Mouse (Mus musculus) adrenal gland, postnatal 4 days (tissue): Measurements from ENCODE around the gene Ccr10. TPM values are rescaled to one million over a fixed set of nuclear protein-coding genes. Genes with fewer than 3 reads are reported as not detected.
A peak's percentile ranks its signal among the peaks of the same experiment; 100 is the strongest.
"Not testable (repeated sequence)": the region's sequence is repeated elsewhere in the genome, so short reads cannot be mapped to it uniquely, and the experiment has no call there.

Experiments used
- DNase-seq, 2 experiments: peaks; one replicate each; pipeline ENCODE4 v3.0.0; 2021 to 2022; ENCODE audit warnings: low spot score in 2 of 2, mixed read lengths in 2 of 2
- total RNA-seq, 2 experiments: library from RNA; stranded (reverse); gene quantifications; 2 replicates each; pipeline ENCODE4 v1.2.3; 2021

Gene Ccr10
- total RNA-seq, 2 experiments from 2014 or later: 0.22 TPM; not detected in 1

DNA sequence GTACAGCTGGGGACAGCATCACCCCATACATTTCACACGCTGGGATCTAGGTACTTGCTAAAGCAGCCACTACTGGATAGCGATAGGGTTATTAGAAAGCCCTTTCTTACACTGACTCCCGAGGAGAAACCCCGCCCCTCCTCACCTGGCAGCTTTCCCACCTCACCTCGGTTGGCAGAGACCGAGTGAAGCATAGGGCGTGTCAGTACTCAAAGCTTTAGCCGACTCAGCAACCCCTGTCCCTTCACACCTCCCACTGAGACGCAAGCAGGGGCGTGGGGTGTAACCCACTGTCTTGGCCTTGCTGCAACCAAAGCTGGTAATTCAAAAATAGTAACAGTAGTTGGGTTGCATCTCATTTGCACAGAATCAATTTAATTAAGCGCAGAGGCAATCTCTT, 2.1 kb downstream of the Ccr10 start:
- no peak for DNase-seq

- no peak for DNase-seq
Measured at GRCm38 (mm10) chr11:101172434-101172815, 2.8 kb downstream of the Ccr10 start.

DNA sequence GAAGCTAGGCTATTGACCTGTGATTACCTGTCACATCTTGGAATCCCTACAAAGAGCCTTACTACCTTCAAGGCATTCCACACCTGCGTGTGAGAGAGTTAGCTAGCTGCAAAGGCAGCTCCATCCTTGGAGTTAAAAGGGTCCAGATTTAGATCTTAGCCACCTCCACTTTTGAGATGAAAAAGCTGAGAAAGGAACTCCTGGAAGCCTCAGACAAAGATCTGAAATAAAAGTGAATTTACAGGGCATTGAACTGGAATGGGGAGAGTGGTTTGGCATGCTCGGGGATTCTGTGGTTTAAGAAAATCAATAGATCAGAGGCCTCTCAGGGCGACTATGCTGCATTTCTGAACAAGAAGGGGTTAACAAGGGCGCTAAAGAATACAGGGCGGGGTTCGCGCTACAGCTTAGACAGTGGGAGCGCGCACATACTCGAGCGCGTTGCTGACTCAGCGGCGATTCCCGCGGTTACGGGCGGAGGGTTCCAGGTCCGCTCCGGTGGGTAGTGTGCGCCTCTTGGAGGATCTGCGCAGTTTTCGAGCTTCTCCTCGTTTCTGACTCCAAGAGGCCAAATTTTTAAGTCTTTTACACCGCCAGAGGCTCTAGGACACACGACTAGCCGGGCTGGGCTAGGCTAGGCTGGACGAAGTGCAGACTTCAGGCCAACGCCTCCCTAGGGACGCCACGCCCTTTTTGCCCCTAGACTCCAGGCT, 3.4 kb downstream of the Ccr10 start:
- DNase-seq: no peak

- DNase-seq: peak; percentile 73 to 88
Measured at GRCm38 (mm10) chr11:101170811-101171610, 4.2 kb downstream of the Ccr10 start, which contains the start of gene Plekhh3. Gene Plekhh3 (minus strand): TSS chr11:101171351.

DNA sequence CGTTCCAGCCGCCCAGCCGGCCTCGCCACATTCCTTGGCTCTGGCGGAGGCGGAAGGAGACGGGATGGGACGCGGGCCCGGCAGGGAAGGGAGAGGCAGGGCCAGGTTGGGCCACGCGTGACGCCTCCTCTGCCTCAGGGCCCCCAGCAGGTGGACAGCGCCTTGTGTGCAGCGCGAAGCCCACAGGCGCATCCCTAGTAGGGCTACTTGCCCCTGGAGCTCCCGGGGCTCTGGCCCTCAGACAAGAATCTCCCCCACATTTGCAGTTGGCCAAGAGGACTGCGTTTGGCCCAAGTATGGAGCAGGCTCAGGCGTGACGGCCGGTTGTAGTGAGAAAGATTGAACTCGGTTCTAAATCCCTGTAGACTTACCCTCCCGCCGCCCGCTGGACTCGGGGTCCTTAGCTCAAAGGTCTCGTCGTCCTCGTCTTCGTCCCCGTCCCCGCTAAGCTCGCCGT, 4.9 kb downstream of the Ccr10 start, which contains the start of gene Cntnap1:
TSS of gene Cntnap1 (plus strand) at position 170 of the 457 bp plus-strand sequence.
- no peak for DNase-seq

- no peak for DNase-seq
Measured at GRCm38 (mm10) chr11:101169301-101170107, 5.7 kb downstream of the Ccr10 start.

GRCm38 (mm10) chr11:101168301-101168980, 6.8 kb downstream of the Ccr10 start:
- no peak for DNase-seq

GRCm38 (mm10) chr11:101167963-101168300, 7.3 kb downstream of the Ccr10 start:
- DNase-seq: no peak

DNA sequence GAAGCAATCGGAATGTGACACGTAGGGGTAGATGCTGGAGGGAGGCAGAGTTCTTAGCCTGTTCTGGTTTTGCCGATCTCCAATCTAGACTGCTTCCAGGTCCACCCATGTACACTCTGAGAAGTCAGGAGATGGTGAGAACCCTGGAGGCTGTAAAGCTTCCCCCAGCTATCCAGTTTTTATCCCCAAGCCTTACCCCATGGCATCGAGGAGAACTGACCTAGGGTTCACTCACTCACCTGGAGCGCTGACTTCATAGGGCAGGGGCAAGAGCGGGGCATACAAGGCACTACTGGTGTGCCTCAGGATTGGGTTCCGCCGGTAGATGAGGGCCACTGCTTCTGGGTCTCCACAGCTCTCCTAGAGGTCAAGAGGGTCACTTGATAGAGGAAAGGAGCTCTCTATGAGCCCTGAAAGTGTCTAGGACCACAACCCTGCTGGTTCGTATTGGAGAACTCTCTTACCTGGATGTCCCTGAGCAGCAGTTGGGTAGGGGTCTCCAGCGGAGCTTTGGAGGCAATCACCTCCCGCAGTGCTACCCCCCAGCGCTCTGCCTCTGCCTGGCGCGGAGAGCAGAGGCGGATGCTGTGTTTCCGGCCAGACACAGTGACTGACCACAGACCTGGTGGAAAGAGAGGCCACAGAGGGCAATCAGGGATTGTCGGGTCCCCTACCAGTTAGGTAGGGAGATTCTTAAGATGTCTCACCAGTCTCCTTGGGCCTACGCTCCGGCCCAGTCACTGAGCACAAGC, 7.9 kb downstream of the Ccr10 start:
- no peak for DNase-seq

- no peak for DNase-seq
Measured at GRCm38 (mm10) chr11:101166357-101166756, 8.9 kb downstream of the Ccr10 start.

DNA sequence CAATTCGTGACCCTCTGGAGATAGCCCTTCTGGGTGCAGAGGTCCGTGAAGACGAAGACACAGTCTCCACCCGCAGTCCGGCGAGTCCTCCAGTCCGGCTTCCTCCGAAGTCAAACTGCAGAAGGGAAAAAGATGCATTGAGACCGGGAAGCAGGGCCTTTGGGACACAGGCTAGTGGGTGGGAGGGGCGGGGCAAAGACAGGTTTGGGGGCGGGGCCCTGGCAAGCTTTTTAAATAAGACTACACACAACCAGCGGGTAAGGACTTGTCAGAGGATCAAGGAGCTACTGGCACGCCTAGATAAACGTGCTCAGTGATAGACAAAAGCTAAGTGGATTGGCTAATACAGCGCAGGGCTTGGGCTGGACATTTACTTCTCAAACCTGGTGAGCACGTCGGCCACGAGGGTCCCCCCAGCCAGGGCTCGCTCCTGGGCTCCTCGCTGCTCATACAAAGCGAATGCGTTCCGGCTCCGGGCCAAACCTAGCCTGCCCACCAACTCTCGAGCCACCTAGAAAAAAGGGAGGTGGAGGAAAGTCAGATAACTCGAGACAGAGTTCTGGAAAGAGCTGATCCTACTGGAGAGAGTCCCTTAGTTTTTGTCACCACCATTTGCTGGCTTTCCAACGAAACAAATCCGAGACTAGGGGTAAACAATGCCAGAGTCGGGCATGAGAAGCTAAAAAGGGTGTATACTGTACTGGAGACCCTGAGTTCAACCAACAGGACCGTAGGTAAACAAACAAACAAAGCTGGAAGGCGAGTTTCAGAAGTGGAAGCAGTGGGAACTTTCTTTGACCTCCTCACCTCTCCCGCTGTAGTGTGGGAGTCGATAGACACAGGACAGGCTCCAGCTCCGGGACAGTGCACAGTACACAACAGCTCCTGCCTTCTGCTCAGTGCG, 10.3 kb downstream of the Ccr10 start:
- no peak for DNase-seq

DNA sequence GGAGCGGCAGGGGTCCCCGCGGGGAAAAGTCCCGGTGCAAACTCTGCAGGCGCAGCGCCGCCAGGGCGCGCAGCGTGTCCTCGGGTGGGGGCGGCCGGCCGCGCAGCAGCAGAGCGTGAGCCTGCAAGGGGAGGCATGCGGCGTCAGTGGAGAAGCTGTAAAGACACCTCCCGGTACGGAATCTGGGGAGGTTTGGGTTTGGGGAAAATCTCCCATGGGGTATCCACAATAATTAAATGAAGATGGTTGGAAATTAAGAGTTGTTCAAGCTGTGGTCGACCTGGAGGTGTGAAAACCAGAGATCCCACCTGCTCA, 10.9 kb downstream of the Ccr10 start:
- no peak for DNase-seq

- no peak for DNase-seq
Measured at GRCm38 (mm10) chr11:101163476-101164350, 11.5 kb downstream of the Ccr10 start.

DNA sequence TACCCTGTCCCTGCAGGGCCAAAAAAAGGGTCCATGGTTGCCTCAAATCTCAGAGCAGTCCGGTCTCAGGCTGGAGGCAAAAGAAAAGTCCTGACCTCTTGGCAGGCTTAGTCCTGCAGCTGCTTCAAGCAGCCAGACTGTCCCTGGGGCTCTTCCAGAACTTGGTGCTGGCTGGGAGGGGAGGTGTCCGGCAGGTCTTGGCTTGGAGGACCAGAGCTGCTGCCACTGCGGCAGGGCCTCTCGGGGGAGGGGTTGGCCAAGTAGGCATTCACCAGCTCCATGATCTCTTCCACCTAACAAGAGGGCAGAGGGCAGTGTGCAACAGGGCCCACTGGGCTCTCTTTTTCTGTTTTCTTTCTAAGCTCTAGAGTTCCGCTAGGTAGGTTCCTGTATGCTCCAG, 12.5 kb downstream of the Ccr10 start:
- no peak for DNase-seq

GRCm38 (mm10) chr11:101162301-101162700, 12.9 kb downstream of the Ccr10 start:
- DNase-seq: no peak

- DNase-seq: no peak
Measured at GRCm38 (mm10) chr11:101161551-101161950, 13.7 kb downstream of the Ccr10 start.

DNA sequence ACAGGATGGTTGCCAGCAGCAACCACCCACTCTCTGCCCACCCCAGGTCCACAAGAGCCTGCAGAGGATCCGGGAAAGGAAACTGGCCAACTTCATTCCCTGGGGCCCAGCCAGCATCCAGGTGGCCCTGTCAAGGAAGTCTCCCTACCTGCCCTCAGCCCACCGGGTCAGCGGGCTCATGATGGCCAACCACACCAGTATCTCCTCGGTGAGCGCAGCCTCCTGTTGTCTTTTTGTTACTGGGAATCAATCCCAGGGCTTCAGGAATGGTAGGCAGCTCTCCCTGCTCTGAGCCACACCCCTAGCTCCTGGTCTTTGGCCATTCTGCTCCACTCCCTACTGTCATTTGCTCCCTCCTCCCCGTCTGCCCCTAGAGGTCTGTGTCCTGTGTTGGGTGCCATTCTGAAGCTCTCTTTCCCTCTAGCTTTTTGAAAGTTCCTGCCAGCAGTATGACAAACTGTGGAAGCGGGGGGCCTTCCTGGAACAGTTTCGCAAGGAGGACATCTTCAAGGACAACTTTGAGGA, 14.2 kb downstream of the Ccr10 start:
- DNase-seq: not testable (repeated sequence)

DNA sequence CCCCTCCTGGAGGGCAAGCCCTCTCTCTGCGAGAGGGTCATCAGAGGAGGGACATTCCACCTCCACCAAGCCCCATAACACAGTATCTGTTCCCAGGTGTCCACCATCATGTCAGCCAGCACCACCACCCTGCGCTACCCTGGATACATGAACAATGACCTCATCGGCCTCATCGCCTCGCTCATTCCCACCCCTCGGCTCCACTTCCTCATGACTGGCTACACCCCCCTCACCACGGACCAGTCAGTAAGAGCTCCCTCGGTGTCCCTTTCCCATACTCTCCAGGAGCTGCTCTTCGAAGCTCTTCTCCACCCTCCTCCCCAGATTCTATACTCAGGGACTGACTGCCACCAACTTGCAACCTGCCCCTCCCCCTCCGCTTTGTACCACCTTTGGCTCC, 15.1 kb downstream of the Ccr10 start:
- not testable (repeated sequence) for DNase-seq
